Comparison of ENCODE assay signal across 1 mouse cellular context in the genomic region with DNA sequence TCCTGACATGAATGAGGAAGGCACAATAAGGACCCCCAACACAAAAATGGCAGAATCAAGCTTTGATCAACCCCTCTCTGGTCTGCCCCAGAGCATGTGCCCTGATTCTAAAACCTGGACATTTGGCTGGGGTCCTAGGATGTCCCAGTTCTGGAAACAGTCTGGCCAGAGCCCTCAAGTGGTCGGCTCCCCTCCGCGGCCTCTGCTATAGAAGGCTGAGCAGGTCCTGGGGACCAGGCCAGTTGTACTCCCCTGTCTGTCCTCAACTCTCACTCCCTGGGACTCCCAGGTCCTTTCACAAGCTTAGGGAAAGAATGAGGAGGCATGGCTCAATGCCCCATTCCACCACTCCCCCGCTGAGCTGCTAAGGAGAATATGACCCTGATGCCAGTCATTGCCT.
TF ChIP-seq lines count a peak whose summit lies in the region.

No protein-coding gene starts in this region.

TF ChIP-seq in ES-E14, 5 proteins besides CTCF, POLR2A, EP300 and RAD21:
- no peak for TF ChIP-seq HCFC1 (IDR thresholded peaks at IDR 0.05; ENCODE audit: borderline replicate concordance, insufficient read depth, low read length)
- no peak for TF ChIP-seq ZC3H11A (IDR thresholded peaks at IDR 0.05; ENCODE audit: borderline replicate concordance, low read depth, low read length)
